Mouse (Mus musculus): ENCODE results near the gene Arhgap10. TPM values are rescaled to one million over a fixed set of nuclear protein-coding genes. Genes with fewer than 3 reads are reported as not detected.
A peak's percentile ranks its signal among the peaks of the same experiment; 100 is the strongest.

The Arhgap10 gene
- polyA plus RNA-seq, 1 experiment from 2014 or later = 3.9 TPM

GRCm38 (mm10) chr8:77500264-77500663, 17.5 kb downstream of the Arhgap10 start:
- ATAC-seq (no peak), DNase-seq (no peak)
- no peaks in the 10 kb centered on the region for H3K27me3 ChIP-seq (ENCODE audit: insufficient read depth, low read length)
- peaks cover 3% of the 10 kb centered on the region; the same call in 1 of the 2 replicates for H3K4me1 ChIP-seq (ENCODE audit: insufficient read depth)
- H3K4me2 ChIP-seq (ENCODE audit: low read depth, low read length) = no peak overlapping the region
- no peak for TF ChIP-seq CTCF (IDR thresholded peaks at IDR 0.05; ENCODE audit: low read depth)
- no peak for TF ChIP-seq EP300 (IDR thresholded peaks at IDR 0.05; ENCODE audit: low read depth)
- H3K27ac ChIP-seq (ENCODE audit: low read depth) = no peak overlapping the region
- H3K36me3 ChIP-seq (replicated peaks; ENCODE audit: insufficient read depth, low read length) = no peaks in the 10 kb centered on the region
- no peaks in the 10 kb centered on the region for H3K9me3 ChIP-seq (ENCODE audit: low read length)
- H3K4me3 ChIP-seq (ENCODE audit: low read depth, low read length) = no peak overlapping the region
- 83% methylated on average over 3 of the region's 3 CpGs for WGBS (ENCODE audit: insufficient replicate concordance)
- no peak overlapping the region for H3K9ac ChIP-seq (replicated peaks)

- Histone ChIP-seq H3K4me1 (ENCODE audit: insufficient read depth) (peaks cover 7% of the 10 kb centered on the region), H3K4me3 (ENCODE audit: low read depth, low read length) (no peak overlapping the region)
- no peak for ATAC-seq
Measured at GRCm38 (mm10) chr8:77497442-77497841, 20.3 kb downstream of the Arhgap10 start.

GRCm38 (mm10) chr8:77496253-77496652, 21.5 kb downstream of the Arhgap10 start:
- H3K4me3 ChIP-seq (ENCODE audit: low read depth, low read length) = no peak overlapping the region
- TF ChIP-seq CTCF (IDR thresholded peaks at IDR 0.05; ENCODE audit: low read depth) (no peak), EP300 (IDR thresholded peaks at IDR 0.05; ENCODE audit: low read depth) (no peak)
- no peaks in the 10 kb centered on the region for H3K36me3 ChIP-seq (replicated peaks; ENCODE audit: insufficient read depth, low read length)
- H3K4me2 ChIP-seq (ENCODE audit: low read depth, low read length) = no peak overlapping the region
- H3K9me3 ChIP-seq (ENCODE audit: low read length) = no peaks in the 10 kb centered on the region
- no peak overlapping the region for H3K27ac ChIP-seq (ENCODE audit: low read depth)
- no peak for DNase-seq
- H3K4me1 ChIP-seq (ENCODE audit: insufficient read depth) = peaks cover 11% of the 10 kb centered on the region
- H3K27me3 ChIP-seq (ENCODE audit: insufficient read depth, low read length) = no peaks in the 10 kb centered on the region
- WGBS (ENCODE audit: insufficient replicate concordance) = 43% methylated on average over 1 of the region's 1 CpGs
- ATAC-seq = no peak
- no peak overlapping the region for H3K9ac ChIP-seq (replicated peaks)

More at GRCm38 (mm10) chr8:77497442-77497841, 20.3 kb downstream of the Arhgap10 start:
- H3K9me3 ChIP-seq (ENCODE audit: low read length) = no peaks in the 10 kb centered on the region
- 38% methylated on average over 2 of the region's 2 CpGs for WGBS (ENCODE audit: insufficient replicate concordance)
- H3K36me3 ChIP-seq (replicated peaks; ENCODE audit: insufficient read depth, low read length) = no peaks in the 10 kb centered on the region
- TF ChIP-seq CTCF (IDR thresholded peaks at IDR 0.05; ENCODE audit: low read depth) (no peak), EP300 (IDR thresholded peaks at IDR 0.05; ENCODE audit: low read depth) (no peak)
- DNase-seq = no peak
- H3K27me3 ChIP-seq (ENCODE audit: insufficient read depth, low read length) = no peaks in the 10 kb centered on the region
- H3K4me2 ChIP-seq (ENCODE audit: low read depth, low read length) = no peak overlapping the region
- no peak overlapping the region for H3K27ac ChIP-seq (ENCODE audit: low read depth)
- no peak overlapping the region for H3K9ac ChIP-seq (replicated peaks)

GRCm38 (mm10) chr8:77494376-77495328, 23.1 kb downstream of the Arhgap10 start:
- Histone ChIP-seq H3K27ac (ENCODE audit: low read depth) (no peak overlapping the region), H3K4me2 (ENCODE audit: low read depth, low read length) (no peak overlapping the region), H3K4me3 (ENCODE audit: low read depth, low read length) (no peak overlapping the region), H3K4me1 (ENCODE audit: insufficient read depth) (peaks cover 11% of the 10 kb centered on the region), H3K36me3 (replicated peaks; ENCODE audit: insufficient read depth, low read length) (no peaks in the 10 kb centered on the region), H3K9ac (replicated peaks) (no peak overlapping the region), H3K27me3 (ENCODE audit: insufficient read depth, low read length) (no peaks in the 10 kb centered on the region), H3K9me3 (ENCODE audit: low read length) (no peaks in the 10 kb centered on the region)
- TF ChIP-seq EP300 (IDR thresholded peaks at IDR 0.05; ENCODE audit: low read depth) = no peak
- DNase-seq = no peak
- WGBS (ENCODE audit: insufficient replicate concordance) = 78% methylated on average over 10 of the region's 10 CpGs
- ATAC-seq = no peak

- peaks cover 19% of the 10 kb centered on the region for H3K4me1 ChIP-seq (ENCODE audit: insufficient read depth)
- no peaks in the 10 kb centered on the region for H3K9me3 ChIP-seq (ENCODE audit: low read length)
- H3K4me2 ChIP-seq (ENCODE audit: low read depth, low read length) = no peak overlapping the region
- H3K4me3 ChIP-seq (ENCODE audit: low read depth, low read length) = no peak overlapping the region
- ATAC-seq (no peak), DNase-seq (no peak)
- H3K27ac ChIP-seq (ENCODE audit: low read depth) = 0 out of 2 replicates have a peak overlapping the region, but pooled peaks have one; percentile 4
- TF ChIP-seq CTCF (IDR thresholded peaks at IDR 0.05; ENCODE audit: low read depth) (no peak), EP300 (IDR thresholded peaks at IDR 0.05; ENCODE audit: low read depth) (no peak)
- no peaks in the 10 kb centered on the region for H3K27me3 ChIP-seq (ENCODE audit: insufficient read depth, low read length)
- H3K9ac ChIP-seq (replicated peaks) = no peak overlapping the region
- 43% methylated on average over 5 of the region's 5 CpGs for WGBS (ENCODE audit: insufficient replicate concordance)
- no peaks in the 10 kb centered on the region for H3K36me3 ChIP-seq (replicated peaks; ENCODE audit: insufficient read depth, low read length)
Measured at GRCm38 (mm10) chr8:77492356-77493058, 25.2 kb downstream of the Arhgap10 start.

Measured in liver, postnatal 0 days (tissue).